Comparison of ENCODE assay signal across 10 mouse cellular contexts in genomic region chr9:101404441-101405081, GRCm38 (mm10).
DNase-seq lines count a peak whose midpoint lies in the region; ATAC-seq and TF ChIP-seq lines count a peak whose summit lies in the region.
"Had no signal": no experiment of that assay in that cellular context is flagged by ENCODE, and none has a peak within 500 bp of the region (broad histone marks: within the 10 kb centered on the region; RNA-seq: fewer than 3 reads in every experiment).

No protein-coding gene starts in this region.

- peak overlapping the region; percentile 19; the same call in 1 of the 2 replicates for H3K4me2 ChIP-seq in forebrain, postnatal 0 days (ENCODE audit: low read depth)
- H3K4me2 ChIP-seq: limb, embryonic 12.5 days had no signal

- peaks cover 23% of the 10 kb centered on the region for H3K4me1 ChIP-seq in forebrain, postnatal 0 days (ENCODE audit: insufficient read depth)
- H3K4me1 ChIP-seq in kidney, adult 2 months (ENCODE audit: control insufficient read depth, insufficient read depth, low read length) = no peaks in the 10 kb centered on the region

- 16% methylated on average over 13 of the region's 13 CpGs for WGBS in forebrain, postnatal 0 days
- WGBS in kidney, adult 2 months = 67% methylated on average over 13 of the region's 13 CpGs

- H3K4me3 ChIP-seq in left cerebral cortex, adult 2 months = no peak overlapping the region
- no peak overlapping the region for H3K4me3 ChIP-seq in forebrain, postnatal 0 days (ENCODE audit: low read depth, low read length)
- H3K4me3 ChIP-seq in kidney, adult 2 months (ENCODE audit: insufficient read depth, low read depth, low read length) = no peak overlapping the region
- H3K4me3 ChIP-seq: limb, embryonic 12.5 days had no signal

- H3K27me3 ChIP-seq in forebrain, postnatal 0 days (ENCODE audit: insufficient read depth, low read length) = no peaks in the 10 kb centered on the region
- H3K27me3 ChIP-seq in kidney, adult 2 months (replicated peaks; ENCODE audit: control insufficient read depth, insufficient read depth, low read length) = no peaks in the 10 kb centered on the region
- H3K27me3 ChIP-seq: limb, embryonic 12.5 days had no signal

- TF ChIP-seq POLR2A in kidney, adult 2 months (IDR thresholded peaks at IDR 0.05; ENCODE audit: low read depth, low read length) = no peak

- no peak overlapping the region for H3K27ac ChIP-seq in left cerebral cortex, adult 2 months
- H3K27ac ChIP-seq in forebrain, postnatal 0 days (ENCODE audit: low read depth, low read length) = no peak overlapping the region
- H3K27ac ChIP-seq in kidney, adult 2 months (ENCODE audit: insufficient read depth, low read depth, low read length) = no peak overlapping the region
- H3K27ac ChIP-seq: limb, embryonic 12.5 days had no signal

- H3K36me3 ChIP-seq in forebrain, postnatal 0 days (ENCODE audit: insufficient read depth) = no peaks in the 10 kb centered on the region
- H3K36me3 ChIP-seq in kidney, adult 2 months (ENCODE audit: control insufficient read depth, insufficient read depth, low read length) = no peaks in the 10 kb centered on the region
- H3K36me3 ChIP-seq: limb, embryonic 12.5 days had no signal

- no peak for TF ChIP-seq CTCF in left cerebral cortex, adult 2 months (IDR thresholded peaks at IDR 0.05)
- TF ChIP-seq CTCF in forebrain, postnatal 0 days (IDR thresholded peaks at IDR 0.05; ENCODE audit: low read depth) = no peak
- TF ChIP-seq CTCF in kidney, adult 2 months (conservative IDR thresholded peaks at IDR 0.05; ENCODE audit: insufficient read depth, insufficient read length, low read depth, low read length) = no peak

- peak; percentile 15 to 27 for DNase-seq in left cerebral cortex, adult 2 months (ENCODE audit: extremely low spot score in 1 of 2, low spot score in 2 of 2)
- no peak for DNase-seq in left cerebral cortex, adult 18-20 months (ENCODE audit: low spot score in 2 of 2)
- peak; percentile 26 for DNase-seq in cerebellum, adult 11-12 months
- DNase-seq in forebrain, postnatal 0 days = peak; percentile 71
- DNase-seq in right cerebral cortex, adult 2 months (ENCODE audit: low spot score in 2 of 2) = peak; percentile 20 to 33
- DNase-seq in lung, adult 18-20 months = no peak
- DNase-seq in kidney, adult 2 months = no peak

- peak; percentile 68 for ATAC-seq in forebrain, postnatal 0 days
- ATAC-seq in megakaryocyte progenitor cell, adult 5-6 weeks (replicated peaks; ENCODE audit: poor library complexity) = no peak
- ATAC-seq: Patski had no signal

- intact Hi-C loops in left cerebral cortex, adult 2 months (cut with DNase I) = loop anchor here (10.0 kb wide), 1 partner anchor 220 kb away; no protein-coding TSS in a partner anchor

- H3K9me3 ChIP-seq in forebrain, postnatal 0 days (ENCODE audit: low read length) = no peaks in the 10 kb centered on the region
- H3K9me3 ChIP-seq: limb, embryonic 12.5 days had no signal

- H3K9ac ChIP-seq in forebrain, postnatal 0 days = no peak overlapping the region
- H3K9ac ChIP-seq: limb, embryonic 12.5 days had no signal

Comparison
In these comparisons a context has a peak if more than half of its experiments do, and no peak if none do; other contexts are left out.
1. DNase-seq: peak in left cerebral cortex, adult 2 months (2 of 2), cerebellum, adult 11-12 months (single experiment), forebrain, postnatal 0 days (single experiment) and right cerebral cortex, adult 2 months (2 of 2); none in left cerebral cortex, adult 18-20 months (0 of 2), lung, adult 18-20 months (0 of 2) and kidney, adult 2 months (single experiment).